Mouse (Mus musculus) lung, adult 2 months (tissue): ENCODE measurements around the gene Lrrc31.

Experiments
- CTCF ChIP-seq: fragments of 200-500 bp; IDR thresholded peaks from 2 replicates; pipeline ENCODE4 v1.5.1; 2011; ENCODE audit warnings: mild to moderate bottlenecking, low read length, control low read depth; ENCODE audit not compliant: insufficient read depth
- POLR2A ChIP-seq: fragments of 200-500 bp; IDR thresholded peaks from 2 replicates; pipeline ENCODE4 v1.6.1; 2011; ENCODE audit warnings: low read depth, mild to moderate bottlenecking, control low read depth, low read length, borderline replicate concordance; ENCODE audit errors: extremely low read depth

GRCm38 (mm10) chr3:30690976-30691375 is 8.7 kb downstream of the Lrrc31 start:
- TF ChIP-seq CTCF = no peak
- no peak for TF ChIP-seq POLR2A
